Mouse (Mus musculus): ENCODE results near the gene Qars. TPM values are rescaled to one million over a fixed set of nuclear protein-coding genes. Genes with fewer than 3 reads are reported as not detected.

Qars gene
- polyA plus RNA-seq (2021; fragmentation: Nextera tagmentation): 35.8 and 45.8 TPM in 2 replicates
- long read RNA-seq, experiment 1, transcript Qars-201 (24 exons, 2,800 nt): major isoform, 66 of 87 reads
- long read RNA-seq, experiment 1, partial matches to known transcripts: 11 of 87 reads
- long read RNA-seq, experiment 1, other reads (novel, unspliced or antisense): 10 of 87 reads
- long read RNA-seq, experiment 2, transcript Qars-201 (24 exons, 2,800 nt): major isoform, 227 of 271 reads
- long read RNA-seq, experiment 2, partial matches to known transcripts: 14 of 271 reads
- long read RNA-seq, experiment 2, other reads (novel, unspliced or antisense): 29 of 271 reads

DNA sequence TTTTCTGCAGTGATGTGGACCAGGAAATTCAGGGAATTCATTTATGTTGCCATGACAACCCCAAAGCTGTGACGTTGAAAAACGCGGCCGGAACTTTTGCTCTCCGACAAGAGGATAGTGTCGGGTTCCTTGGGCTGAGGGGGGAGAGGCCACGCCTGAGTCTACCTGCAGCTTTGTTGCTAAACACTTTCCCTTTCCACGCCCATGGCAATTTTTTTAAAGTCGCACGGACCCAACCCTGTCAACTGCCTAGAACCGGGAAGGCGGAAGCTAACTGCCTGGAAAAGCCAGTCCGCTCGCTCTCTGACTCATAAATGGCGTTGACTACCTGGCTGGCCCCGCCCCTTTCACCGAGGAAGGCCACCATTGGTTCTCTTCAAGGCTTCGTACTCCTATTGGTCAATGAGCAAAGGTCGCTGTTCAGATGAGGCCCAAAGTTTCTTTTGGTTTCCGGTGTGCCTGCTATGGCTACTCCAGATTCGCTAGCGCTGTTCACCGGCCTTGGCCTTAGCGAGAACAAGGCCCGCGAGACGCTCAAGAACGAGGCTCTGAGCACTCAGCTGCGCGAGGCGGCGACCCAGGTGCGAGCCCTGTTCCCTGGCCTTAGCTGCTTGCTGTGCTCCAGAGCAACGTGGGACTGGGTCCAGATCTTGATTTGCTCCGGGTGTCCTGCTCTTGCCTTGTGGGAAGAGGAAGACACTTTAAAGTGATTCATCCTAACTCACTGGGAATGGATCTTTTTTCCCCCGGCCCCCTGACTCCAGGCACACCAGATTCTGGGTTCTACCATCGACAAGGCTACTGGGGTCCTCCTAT lies at the start of gene Qars:
TSS of gene Qars (plus strand) at position 88 of the 816 bp plus-strand sequence.

DNA sequence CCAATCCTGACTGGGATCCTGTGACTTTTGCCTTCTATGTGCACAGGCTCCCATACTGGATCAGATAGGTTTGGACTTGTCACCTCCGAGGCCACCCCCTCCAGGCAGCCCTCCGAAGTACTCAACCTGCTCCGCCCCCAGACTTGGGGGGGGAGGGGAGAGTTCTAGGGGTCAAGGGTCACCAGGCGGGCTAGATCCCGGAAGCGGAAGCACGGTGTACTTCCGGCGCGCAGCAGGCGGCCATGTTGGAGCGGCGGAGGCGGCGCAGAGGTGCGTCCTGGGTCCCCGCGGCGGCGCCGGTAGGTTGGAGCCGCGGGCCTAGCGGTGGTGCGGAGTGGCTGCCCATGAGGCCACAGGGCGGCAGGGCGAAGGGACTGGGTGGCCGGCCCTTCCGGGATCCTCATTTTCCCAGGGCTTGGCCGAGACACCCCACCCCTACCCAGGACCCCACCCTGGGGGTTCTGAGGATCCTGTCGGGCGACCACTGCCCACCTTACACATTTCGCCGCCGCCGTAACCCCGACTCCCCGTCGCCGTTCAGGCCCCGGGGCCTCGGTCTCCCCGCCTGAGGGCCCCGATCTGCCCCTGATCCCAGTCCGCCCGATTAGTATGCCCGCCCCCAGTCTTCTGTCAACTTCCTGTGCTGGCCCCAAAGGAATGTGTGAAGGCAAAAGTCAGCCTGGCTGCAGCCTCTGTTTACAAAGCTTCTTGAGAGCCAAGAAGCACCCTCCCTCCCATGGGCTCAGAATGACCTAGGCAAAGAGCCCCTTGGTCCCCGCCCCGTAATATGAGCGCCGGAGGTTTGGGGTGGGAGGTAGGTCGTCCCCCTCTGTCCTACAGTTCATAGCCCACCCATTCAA lies 47.0 kb upstream of the Qars start, which contains the start of gene Ccdc71:
TSS of gene Ccdc71 (plus strand) at position 209 of the 860 bp plus-strand sequence.

DNA sequence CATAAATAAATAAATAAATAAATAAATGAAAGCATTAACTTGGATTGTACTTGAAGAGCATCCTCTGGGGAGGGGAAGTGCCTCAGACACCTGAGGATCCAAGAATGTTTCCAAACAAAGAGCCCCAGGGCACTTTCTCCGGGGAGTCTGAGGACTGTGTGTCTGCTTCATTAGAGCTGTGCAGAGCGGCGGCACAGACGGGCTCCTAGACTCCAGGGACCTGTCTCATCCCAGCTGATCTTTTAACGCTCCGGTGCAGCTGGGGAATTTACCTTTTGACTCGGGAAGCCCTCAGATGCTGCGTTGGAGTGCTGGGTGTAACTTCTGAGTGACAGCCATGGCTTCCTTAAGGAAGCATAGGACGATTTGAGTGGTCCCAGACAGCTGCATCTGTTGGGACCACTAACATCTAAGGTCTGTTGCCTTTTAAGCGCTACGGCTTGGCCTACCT lies 46.3 kb upstream of the Qars start, which contains the start of gene Klhdc8b:
TSS of gene Klhdc8b (minus strand) at position 401 of the 451 bp plus-strand sequence.

GRCm38 (mm10) chr9:108479721-108480351 lies 27.7 kb upstream of the Qars start, which contains the start of gene Lamb2:
Gene Lamb2 (plus strand): TSS chr9:108479736.

DNA sequence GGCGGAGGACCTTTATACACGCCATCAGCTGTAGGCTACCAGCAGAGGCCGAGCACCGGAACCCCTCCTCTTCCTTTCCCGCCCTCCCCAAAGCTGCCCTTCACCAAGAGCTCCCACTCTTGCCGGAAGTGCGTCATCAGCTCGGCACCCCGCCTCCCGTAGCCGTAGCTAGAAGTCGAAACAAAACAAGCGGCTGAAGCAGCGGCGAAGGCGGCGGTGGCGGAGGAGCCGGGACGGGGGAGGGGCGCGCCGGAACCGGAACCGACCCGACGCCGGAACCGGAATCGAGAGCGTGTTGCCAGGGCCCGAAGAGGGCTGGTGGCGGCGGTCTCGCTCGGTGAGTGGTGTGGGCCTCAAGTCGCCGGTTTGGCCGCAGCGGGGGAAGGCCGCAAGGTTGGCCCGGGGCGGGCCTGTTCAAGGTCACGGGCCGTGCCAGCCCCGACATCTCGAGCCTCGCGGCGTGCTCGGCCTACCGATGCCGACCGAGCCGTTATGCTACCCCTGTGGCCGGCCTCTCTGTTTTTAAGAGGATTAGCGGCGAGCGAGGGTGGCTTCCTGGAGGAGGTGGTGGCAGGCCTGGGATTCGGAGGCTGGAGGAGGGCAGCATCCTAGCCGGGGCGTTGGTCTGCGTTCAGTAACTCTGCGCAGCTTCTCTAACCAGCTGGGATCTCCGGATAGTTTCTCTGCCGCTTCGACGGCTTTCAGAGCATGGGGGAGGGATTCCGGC lies 16.8 kb upstream of the Qars start, which contains the start of gene Usp19:
TSS of gene Usp19 (plus strand) at position 44 of the 727 bp plus-strand sequence.

GRCm38 (mm10) chr9:108516380-108517251 lies 9.1 kb downstream of the Qars start, which contains the start of gene Qrich1:
Gene Qrich1 (plus strand): TSS chr9:108516806.

GRCm38 (mm10) chr9:108560227-108560841 lies 52.8 kb downstream of the Qars start, which contains the start of gene Impdh2:
Gene Impdh2 (plus strand): TSS chr9:108560286.

Other genes starting within 250 kb of the Qars start
- gene Dag1, start 243.7 kb upstream of the Qars start, polyA plus RNA-seq (2021; fragmentation: Nextera tagmentation): 38.6 and 42.0 TPM in 2 replicates
- gene Nicn1, start 217.3 kb upstream of the Qars start, polyA plus RNA-seq (2021; fragmentation: Nextera tagmentation): 136 and 139 TPM in 2 replicates
- gene Amt, start 210.9 kb upstream of the Qars start, polyA plus RNA-seq (2021; fragmentation: Nextera tagmentation): 31.0 and 64.8 TPM in 2 replicates
- 127 TPM in 2 replicates for gene Rhoa, start 201.6 kb upstream of the Qars start, polyA plus RNA-seq (2021; fragmentation: Nextera tagmentation)
- 46.6 and 47.4 TPM in 2 replicates for gene Tcta, start 201.5 kb upstream of the Qars start, polyA plus RNA-seq (2021; fragmentation: Nextera tagmentation)
- 122 and 130 TPM in 2 replicates for gene Gpx1, start 168.8 kb upstream of the Qars start, polyA plus RNA-seq (2021; fragmentation: Nextera tagmentation)
- gene Usp4, start 159.9 kb upstream of the Qars start, polyA plus RNA-seq (2021; fragmentation: Nextera tagmentation): 40.7 and 44.1 TPM in 2 replicates
- 0.15 and 0.29 TPM in 2 replicates for gene 1700102P08Rik, start 114.9 kb upstream of the Qars start, polyA plus RNA-seq (2021; fragmentation: Nextera tagmentation)
- 0.14 and 0.16 TPM in 2 replicates for gene Ccdc36, start 79.2 kb upstream of the Qars start, polyA plus RNA-seq (2021; fragmentation: Nextera tagmentation)
- gene BC048562, start 71.2 kb upstream of the Qars start, polyA plus RNA-seq (2021; fragmentation: Nextera tagmentation): not detected in 2 replicates
- gene Ccdc71, start 47.2 kb upstream of the Qars start, polyA plus RNA-seq (2021; fragmentation: Nextera tagmentation): 21.0 and 22.0 TPM in 2 replicates
- 15.7 and 17.0 TPM in 2 replicates for gene Klhdc8b, start 46.1 kb upstream of the Qars start, polyA plus RNA-seq (2021; fragmentation: Nextera tagmentation)
- 5.4 and 5.7 TPM in 2 replicates for gene Lamb2, start 28.0 kb upstream of the Qars start, polyA plus RNA-seq (2021; fragmentation: Nextera tagmentation)
- 14.2 and 15.2 TPM in 2 replicates for gene Usp19, start 17.1 kb upstream of the Qars start, polyA plus RNA-seq (2021; fragmentation: Nextera tagmentation)
- 65.3 and 74.5 TPM in 2 replicates for gene Qrich1, start 9.1 kb downstream of the Qars start, polyA plus RNA-seq (2021; fragmentation: Nextera tagmentation)
- 62.6 and 65.1 TPM in 2 replicates for gene Impdh2, start 52.6 kb downstream of the Qars start, polyA plus RNA-seq (2021; fragmentation: Nextera tagmentation)
- 175 and 180 TPM in 2 replicates for gene Ndufaf3, start 59.7 kb downstream of the Qars start, polyA plus RNA-seq (2021; fragmentation: Nextera tagmentation)
- 96.4 and 106 TPM in 2 replicates for gene Dalrd3, start 62.2 kb downstream of the Qars start, polyA plus RNA-seq (2021; fragmentation: Nextera tagmentation)
- gene Wdr6, start 71.0 kb downstream of the Qars start, polyA plus RNA-seq (2021; fragmentation: Nextera tagmentation): 58.6 and 60.9 TPM in 2 replicates
- 124 and 135 TPM in 2 replicates for gene P4htm, start 90.0 kb downstream of the Qars start, polyA plus RNA-seq (2021; fragmentation: Nextera tagmentation)
- 15.4 and 16.0 TPM in 2 replicates for gene Arih2, start 141.7 kb downstream of the Qars start, polyA plus RNA-seq (2021; fragmentation: Nextera tagmentation)
- 6.9 and 8.5 TPM in 2 replicates for gene Slc25a20, start 154.4 kb downstream of the Qars start, polyA plus RNA-seq (2021; fragmentation: Nextera tagmentation)
- 5.7 and 6.8 TPM in 2 replicates for gene Prkar2a, start 181.6 kb downstream of the Qars start, polyA plus RNA-seq (2021; fragmentation: Nextera tagmentation)

Measured in layer of hippocampus, adult 6 months (tissue).